Mouse (Mus musculus): ENCODE data around the gene Amigo1. TPM values are rescaled to one million over a fixed set of nuclear protein-coding genes. Genes with fewer than 3 reads are reported as not detected.
"Not testable (repeated sequence)": the region's sequence is repeated elsewhere in the genome, so short reads cannot be mapped to it uniquely, and the experiment has no call there.

The Amigo1 gene
- polyA plus RNA-seq, 1 experiment: 6.2 TPM

DNA sequence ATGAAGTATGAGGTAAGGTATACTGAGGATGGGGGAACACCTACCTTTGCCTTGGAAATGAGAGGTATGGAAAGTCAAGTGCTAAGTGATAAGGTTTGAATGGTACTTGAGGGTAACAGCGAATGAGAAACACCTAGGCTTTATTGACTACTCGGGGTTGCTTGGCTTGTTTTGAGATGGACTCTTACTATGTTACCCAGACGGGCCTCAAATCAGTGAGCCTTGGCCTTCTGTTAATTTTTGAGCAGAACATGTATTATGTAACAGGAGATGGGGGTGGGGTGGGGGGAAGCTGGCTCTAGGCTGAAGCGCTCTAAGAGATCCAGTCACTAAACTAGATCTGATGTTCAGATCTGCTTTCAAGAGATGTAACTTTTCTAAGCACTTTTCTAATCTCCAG, 45.5 kb downstream of the Amigo1 start:
- 85% methylated on average over 4 of the region's 4 CpGs for WGBS
- H3K4me3 ChIP-seq (ENCODE audit: extremely low read depth, insufficient read depth, insufficient read length): no peak overlapping the region
- no peaks in the 10 kb centered on the region for H3K36me3 ChIP-seq (ENCODE audit: control insufficient read depth, insufficient read depth, low read length)
- TF ChIP-seq POLR2A (IDR thresholded peaks at IDR 0.05; ENCODE audit: low read depth, low read length) (no peak), CTCF (IDR thresholded peaks at IDR 0.05; ENCODE audit: extremely low read depth, insufficient read depth, insufficient read length, insufficient replicate concordance) (no peak)
- DNase-seq (ENCODE audit: low read depth in 1 of 2, low spot score in 2 of 2): no peak
- H3K4me1 ChIP-seq (ENCODE audit: control insufficient read depth, insufficient read depth, insufficient read length): peaks cover 2% of the 10 kb centered on the region; the same call in 1 of the 2 replicates
- peaks cover 7% of the 10 kb centered on the region for H3K27me3 ChIP-seq (ENCODE audit: control insufficient read depth, insufficient read depth, low read length)
- no peak overlapping the region for H3K27ac ChIP-seq (ENCODE audit: insufficient read depth, low read length)

DNA sequence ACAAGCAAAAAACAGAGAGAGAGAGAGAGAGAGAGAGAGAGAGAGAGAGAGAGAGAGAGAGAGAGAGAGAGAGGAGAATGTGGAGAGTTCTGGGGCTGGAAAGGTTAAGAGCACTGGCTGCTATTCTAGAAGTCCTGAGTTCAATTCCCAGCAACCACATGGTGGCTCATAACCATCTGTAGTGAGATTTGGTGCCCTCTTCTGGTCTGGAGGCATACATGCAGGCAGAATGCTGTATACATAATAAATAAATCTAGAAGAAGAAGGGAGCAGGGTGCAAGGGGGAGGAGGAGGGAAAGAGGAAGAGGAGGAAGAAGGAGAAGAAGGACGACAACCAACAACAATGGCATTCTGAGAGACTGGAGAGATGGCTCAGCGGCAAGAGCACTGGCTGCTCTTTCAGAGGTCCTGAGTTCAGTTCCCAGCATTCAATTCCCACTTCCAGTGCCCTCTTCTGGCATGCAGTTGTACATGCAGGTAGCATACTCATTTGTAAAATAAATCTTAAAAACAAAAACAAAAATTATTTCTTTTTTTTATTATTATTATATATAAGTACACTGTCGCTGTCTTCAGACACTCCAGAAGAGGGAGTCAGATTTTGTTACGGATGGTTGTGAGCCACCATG, 51.5 kb downstream of the Amigo1 start:
- DNase-seq (ENCODE audit: low read depth in 1 of 2, low spot score in 2 of 2); H3K4me3 ChIP-seq (ENCODE audit: extremely low read depth, insufficient read depth, insufficient read length); H3K36me3 ChIP-seq (ENCODE audit: control insufficient read depth, insufficient read depth, low read length); H3K27me3 ChIP-seq (ENCODE audit: control insufficient read depth, insufficient read depth, low read length); H3K27ac ChIP-seq (ENCODE audit: insufficient read depth, low read length); H3K4me1 ChIP-seq (ENCODE audit: control insufficient read depth, insufficient read depth, insufficient read length): not testable (repeated sequence)
- WGBS: 81% methylated on average over 4 of the region's 4 CpGs

DNA sequence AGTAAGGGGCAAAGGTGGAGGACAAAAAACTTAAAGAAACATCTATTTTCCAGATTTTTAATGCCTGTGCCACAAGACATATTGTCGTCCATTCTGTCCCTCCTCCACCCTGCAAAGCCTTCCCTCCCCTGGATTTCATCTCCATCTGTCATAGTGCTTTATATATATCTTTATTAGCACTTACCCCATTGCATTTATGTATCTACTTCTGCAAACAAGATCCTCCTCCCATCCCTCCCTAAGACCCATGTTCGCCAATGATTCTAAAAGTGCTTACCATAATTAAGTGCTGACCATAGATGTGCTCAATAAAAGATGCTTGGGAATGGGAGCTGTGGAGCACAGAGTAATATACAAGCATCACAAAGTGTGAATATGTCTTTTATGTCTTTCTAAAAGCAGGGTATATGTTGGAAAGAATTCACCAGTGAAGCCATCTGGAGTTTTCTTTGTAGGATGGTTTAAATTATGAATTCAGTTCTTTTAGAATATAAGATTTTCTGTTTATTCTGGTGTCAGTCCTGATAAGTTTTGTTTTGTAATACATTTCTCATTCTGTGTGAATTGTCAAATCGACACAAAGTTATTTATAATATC, 55.2 kb downstream of the Amigo1 start:
- 88% methylated on average over 3 of the region's 3 CpGs for WGBS

More for the DNA sequence above, 55.2 kb downstream of the Amigo1 start:
- Histone ChIP-seq H3K4me1 (ENCODE audit: control insufficient read depth, insufficient read depth, insufficient read length) (no peaks in the 10 kb centered on the region), H3K4me3 (ENCODE audit: extremely low read depth, insufficient read depth, insufficient read length) (no peak overlapping the region), H3K27me3 (ENCODE audit: control insufficient read depth, insufficient read depth, low read length) (no peaks in the 10 kb centered on the region), H3K27ac (ENCODE audit: insufficient read depth, low read length) (no peak overlapping the region), H3K36me3 (ENCODE audit: control insufficient read depth, insufficient read depth, low read length) (no peaks in the 10 kb centered on the region)
- TF ChIP-seq CTCF (IDR thresholded peaks at IDR 0.05; ENCODE audit: extremely low read depth, insufficient read depth, insufficient read length, insufficient replicate concordance): no peak
- no peak for TF ChIP-seq POLR2A (IDR thresholded peaks at IDR 0.05; ENCODE audit: low read depth, low read length)
- no peak for DNase-seq (ENCODE audit: low read depth in 1 of 2, low spot score in 2 of 2)

Other genes starting within 250 kb of the Amigo1 start
- 0.15 TPM in 1 of 2 replicates, not detected in the other for gene Gstm6, start 242.6 kb upstream of the Amigo1 start, polyA plus RNA-seq (2012; rRNA removed)
- not detected in 2 replicates for gene Gstm3, start 217.1 kb upstream of the Amigo1 start, polyA plus RNA-seq (2012; rRNA removed)
- gene Gstm2, start 199.9 kb upstream of the Amigo1 start, polyA plus RNA-seq (2012; rRNA removed): 16.9 and 20.2 TPM in 2 replicates
- 82.6 and 98.9 TPM in 2 replicates for gene Gstm1, start 168.4 kb upstream of the Amigo1 start, polyA plus RNA-seq (2012; rRNA removed)
- 4.6 and 5.7 TPM in 2 replicates for gene Gstm4, start 141.4 kb upstream of the Amigo1 start, polyA plus RNA-seq (2012; rRNA removed)
- 92.9 and 111 TPM in 2 replicates for gene Ampd2, start 99.7 kb upstream of the Amigo1 start, polyA plus RNA-seq (2012; rRNA removed)
- gene Gnat2, start 93.5 kb upstream of the Amigo1 start, polyA plus RNA-seq (2012; rRNA removed): 0.16 and 0.18 TPM in 2 replicates
- 11.3 and 11.6 TPM in 2 replicates for gene Gnai3, start 40.2 kb upstream of the Amigo1 start, polyA plus RNA-seq (2012; rRNA removed)
- gene Gpr61, start 31.5 kb upstream of the Amigo1 start, polyA plus RNA-seq (2012; rRNA removed): 0.06 TPM in 1 of 2 replicates, not detected in the other
- gene Cyb561d1, start 14.9 kb downstream of the Amigo1 start, polyA plus RNA-seq (2012; rRNA removed): 12.7 and 13.8 TPM in 2 replicates
- gene Atxn7l2, start 24.6 kb downstream of the Amigo1 start, polyA plus RNA-seq (2012; rRNA removed): 8.2 and 11.5 TPM in 2 replicates
- gene Sypl2, start 40.3 kb downstream of the Amigo1 start, polyA plus RNA-seq (2012; rRNA removed): 0.15 and 0.16 TPM in 2 replicates
- gene Psma5, start 70.6 kb downstream of the Amigo1 start, polyA plus RNA-seq (2012; rRNA removed): 21.3 and 22.4 TPM in 2 replicates
- 10.7 and 11.4 TPM in 2 replicates for gene Sort1, start 97.7 kb downstream of the Amigo1 start, polyA plus RNA-seq (2012; rRNA removed)
- gene Mybphl, start 178.6 kb downstream of the Amigo1 start, polyA plus RNA-seq (2012; rRNA removed): 0.15 and 0.28 TPM in 2 replicates
- 5.4 and 6.1 TPM in 2 replicates for gene Psrc1, start 197.5 kb downstream of the Amigo1 start, polyA plus RNA-seq (2012; rRNA removed)
- gene Celsr2, start 229.2 kb downstream of the Amigo1 start, polyA plus RNA-seq (2012; rRNA removed): 2.6 and 4.2 TPM in 2 replicates